36 mouse cellular contexts compared by ENCODE assay signal in the genomic region with DNA sequence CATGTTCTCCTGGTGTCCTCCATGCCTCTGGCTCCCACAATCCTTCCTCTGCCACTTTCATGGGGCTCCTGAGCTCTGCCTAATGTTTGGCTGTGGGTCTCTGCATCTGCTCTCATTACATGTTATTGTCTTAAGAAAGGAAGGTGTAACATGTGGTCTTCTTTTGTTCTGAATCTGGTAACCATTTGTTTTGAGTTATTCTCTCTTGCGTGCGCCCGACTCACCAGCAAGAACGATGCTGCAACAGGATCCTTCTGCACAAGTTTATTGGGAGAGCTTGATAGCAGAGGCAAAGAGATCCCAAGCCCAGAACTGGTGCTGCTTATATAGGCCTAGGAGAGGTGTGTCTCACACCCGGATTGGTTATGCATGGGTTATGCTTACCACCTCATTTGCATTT. TPM values are rescaled to one million over a fixed set of nuclear protein-coding genes. Genes with fewer than 3 reads are reported as not detected.
"Had no signal": no experiment of that assay in that cellular context is flagged by ENCODE, and none has a peak within 500 bp of the region (broad histone marks: within the 10 kb centered on the region; RNA-seq: fewer than 3 reads in every experiment).

A gene (minus strand): TSS at position 101 of the 400 bp plus-strand sequence.

RNA-seq across cellular contexts. Expression of the gene that starts here (rescaled TPM):
- total RNA-seq: heart, postnatal 10 days; heart, postnatal 14 days; heart, postnatal 25 days; heart, postnatal 36 days; heart, postnatal 4 days; hindbrain, postnatal 0 days; layer of hippocampus, adult 18-20 months; layer of hippocampus, adult 2 months; layer of hippocampus, adult 8-10 months; layer of hippocampus, postnatal 10 days; layer of hippocampus, postnatal 14 days; layer of hippocampus, postnatal 25 days; layer of hippocampus, postnatal 36 days; left cerebral cortex, adult 18-20 months; left cerebral cortex, adult 2 months had no signal
- polyA plus RNA-seq: heart, embryonic 10.5 days; heart, embryonic 11.5 days; heart, embryonic 12.5 days; heart, embryonic 13.5 days; heart, embryonic 14.5 days; heart, embryonic 15.5 days; heart, postnatal 0 days; hindbrain, embryonic 10.5 days; hindbrain, embryonic 11.5 days; hindbrain, embryonic 12.5 days; hindbrain, embryonic 13.5 days; hindbrain, embryonic 14.5 days; hindbrain, embryonic 15.5 days; hindbrain, embryonic 16.5 days; hindbrain, postnatal 0 days; intestine, embryonic 14.5 days; intestine, embryonic 15.5 days; intestine, embryonic 16.5 days; intestine, postnatal 0 days; kidney, embryonic 14.5 days; kidney, embryonic 15.5 days; kidney, embryonic 16.5 days had no signal
